Mouse (Mus musculus) CH12.LX (cell line): ENCODE measurements around the gene Kcnmb3. TPM values are rescaled to one million over a fixed set of nuclear protein-coding genes. Genes with fewer than 3 reads are reported as not detected.
A peak's percentile ranks its signal among the peaks of the same experiment; 100 is the strongest.

Experiments
- DNase-seq: peaks from one replicate; pipeline ENCODE4 v3.0.0-alpha.2; 2013; ENCODE audit errors: extremely low read depth
- H3K27ac ChIP-seq: 2 replicates; pipeline ENCODE4 v1.5.1; 2012; ENCODE audit warnings: low read depth, mild to moderate bottlenecking, control low read depth, moderate library complexity; ENCODE audit not compliant: insufficient read depth
- H3K27me3 ChIP-seq: replicated peaks from 2 replicates; pipeline ENCODE3; 2012; ENCODE audit warnings: inconsistent platforms
- H3K36me3 ChIP-seq, 2 experiments: replicated peaks in 1 of 2; 2 replicates each; pipeline versions ENCODE3 to v1.6.1; 2012; ENCODE audit warnings: inconsistent platforms in 1 of 2, low read length in 1 of 2, mild to moderate bottlenecking in 1 of 2, mixed read lengths in 1 of 2, moderate library complexity in 1 of 2; ENCODE audit not compliant: control insufficient read depth in 1 of 2, insufficient read depth in 1 of 2
- H3K4me1 ChIP-seq, 2 experiments: 2 replicates each; pipeline ENCODE4 v1.6.1; 2012; ENCODE audit warnings: inconsistent platforms in 1 of 2, moderate library complexity in 1 of 2; ENCODE audit not compliant: insufficient read depth in 2 of 2, control insufficient read depth in 1 of 2
- H3K4me2 ChIP-seq: 2 replicates; pipeline ENCODE4 v1.6.1; 2012; ENCODE audit warnings: low read depth, mild to moderate bottlenecking, control low read depth; ENCODE audit not compliant: poor library complexity, insufficient read depth, severe bottlenecking
- H3K4me3 ChIP-seq, 3 experiments: fragments of 150-350 bp in 1 of 3; sonication (generic) in 1 of 3; replicated peaks in 1 of 3; 2 replicates each; pipeline versions ENCODE3 to v1.5.1; 2011 to 2012; ENCODE audit warnings: low read depth in 2 of 3, low read length in 2 of 3, mild to moderate bottlenecking in 2 of 3, moderate library complexity in 2 of 3, control low read depth in 1 of 3, improper control_type of control experiment in 1 of 3, inconsistent platforms in 1 of 3, mixed read lengths in 1 of 3; ENCODE audit not compliant: poor library complexity in 1 of 3
- H3K79me2 ChIP-seq: replicated peaks from 2 replicates; pipeline ENCODE4 v1.6.1; 2012; ENCODE audit warnings: mild to moderate bottlenecking, moderate library complexity; ENCODE audit not compliant: control insufficient read depth, poor library complexity, insufficient read depth, severe bottlenecking; ENCODE audit errors: extremely low read depth
- H3K9ac ChIP-seq: 2 replicates; pipeline ENCODE4 v1.6.1; 2012; ENCODE audit warnings: low read depth, mild to moderate bottlenecking, control low read depth, moderate library complexity; ENCODE audit not compliant: insufficient read depth
- H3K9me3 ChIP-seq: replicated peaks from 2 replicates; pipeline ENCODE3; 2012; ENCODE audit warnings: low read length, inconsistent platforms, mixed read lengths
- BHLHE40 ChIP-seq: IDR thresholded peaks from 2 replicates; pipeline ENCODE4 v1.6.1; 2011; ENCODE audit warnings: mild to moderate bottlenecking, low read depth, low read length, improper control_type of control experiment
- CHD1 ChIP-seq: IDR thresholded peaks from 2 replicates; pipeline ENCODE4 v1.6.1; 2012; ENCODE audit warnings: low read depth, low read length, improper control_type of control experiment, inconsistent platforms
- CHD2 ChIP-seq: IDR thresholded peaks from 2 replicates; pipeline ENCODE4 v1.6.1; 2011; ENCODE audit warnings: low read length, improper control_type of control experiment
- CTCF ChIP-seq, 2 experiments: IDR thresholded peaks in 1 of 2; conservative IDR thresholded peaks in 1 of 2; 2 replicates each; pipeline ENCODE4 v1.5.1; 2011 to 2012; ENCODE audit warnings: low read depth in 2 of 2, low read length in 2 of 2, improper control_type of control experiment in 1 of 2, inconsistent platforms in 1 of 2, mild to moderate bottlenecking in 1 of 2, moderate library complexity in 1 of 2
- E2F4 ChIP-seq: IDR thresholded peaks from 2 replicates; pipeline ENCODE4 v1.6.1; 2011; ENCODE audit warnings: low read depth, low read length, improper control_type of control experiment; ENCODE audit not compliant: insufficient replicate concordance
- ELF1 ChIP-seq: IDR thresholded peaks from 2 replicates; pipeline ENCODE4 v1.6.1; 2014; ENCODE audit warnings: low read depth, mild to moderate bottlenecking, inconsistent platforms, low read length, improper control_type of control experiment
- EP300 ChIP-seq: IDR thresholded peaks from 2 replicates; pipeline ENCODE4 v1.6.1; 2011; ENCODE audit warnings: low read length, improper control_type of control experiment
- ETS1 ChIP-seq: conservative IDR thresholded peaks from 2 replicates; pipeline ENCODE4 v1.6.1; 2012; ENCODE audit warnings: low read depth, mild to moderate bottlenecking, inconsistent platforms, low read length, improper control_type of control experiment, moderate library complexity
- GABPA ChIP-seq: IDR thresholded peaks from 2 replicates; pipeline ENCODE4 v1.6.1; 2012; ENCODE audit warnings: low read depth, low read length, improper control_type of control experiment, inconsistent platforms; ENCODE audit not compliant: insufficient replicate concordance
- HCFC1 ChIP-seq: IDR thresholded peaks from 2 replicates; pipeline ENCODE4 v1.6.1; 2012; ENCODE audit warnings: low read depth, mild to moderate bottlenecking, inconsistent platforms, low read length, improper control_type of control experiment
- IRF4 ChIP-seq: IDR thresholded peaks from 2 replicates; pipeline ENCODE4 v1.6.1; 2014; ENCODE audit warnings: low read depth, mild to moderate bottlenecking, inconsistent platforms, low read length, improper control_type of control experiment
- JUN ChIP-seq: IDR thresholded peaks from 2 replicates; pipeline ENCODE4 v1.6.1; 2011; ENCODE audit warnings: low read depth, mild to moderate bottlenecking, low read length, improper control_type of control experiment, moderate library complexity; ENCODE audit not compliant: insufficient read depth
- JUND ChIP-seq: conservative IDR thresholded peaks from 2 replicates; pipeline ENCODE4 v1.6.1; 2011; ENCODE audit warnings: low read depth, low read length, improper control_type of control experiment
- KAT2A ChIP-seq: IDR thresholded peaks from 2 replicates; pipeline ENCODE4 v1.6.1; 2012; ENCODE audit warnings: low read length, improper control_type of control experiment, inconsistent platforms; ENCODE audit not compliant: insufficient replicate concordance
- MAX ChIP-seq: IDR thresholded peaks from 2 replicates; pipeline ENCODE4 v1.6.1; 2011; ENCODE audit warnings: low read length, improper control_type of control experiment
- MEF2A ChIP-seq: IDR thresholded peaks from 2 replicates; pipeline ENCODE4 v1.6.1; 2014; ENCODE audit warnings: low read depth, mild to moderate bottlenecking, inconsistent platforms, low read length, improper control_type of control experiment, borderline replicate concordance
- MXI1 ChIP-seq: IDR thresholded peaks from 2 replicates; pipeline ENCODE4 v1.6.1; 2011; ENCODE audit warnings: mild to moderate bottlenecking, low read depth, low read length, improper control_type of control experiment
- MYC ChIP-seq: IDR thresholded peaks from 2 replicates; pipeline ENCODE4 v1.6.1; 2011; ENCODE audit warnings: low read depth, mild to moderate bottlenecking, improper control_type of control experiment, low read length
- RAD21 ChIP-seq: IDR thresholded peaks from 2 replicates; pipeline ENCODE4 v1.6.1; 2011; ENCODE audit warnings: low read depth, mild to moderate bottlenecking, low read length, improper control_type of control experiment, moderate library complexity
- RCOR1 ChIP-seq: conservative IDR thresholded peaks from 2 replicates; pipeline ENCODE4 v1.6.1; 2012; ENCODE audit warnings: low read depth, mild to moderate bottlenecking, inconsistent platforms, low read length, improper control_type of control experiment
- SIN3A ChIP-seq: IDR thresholded peaks from 2 replicates; pipeline ENCODE4 v1.6.1; 2012; ENCODE audit warnings: low read length, improper control_type of control experiment, inconsistent platforms
- SMC3 ChIP-seq: IDR thresholded peaks from 2 replicates; pipeline ENCODE4 v1.6.1; 2011; ENCODE audit warnings: low read depth, low read length, improper control_type of control experiment
- TBP ChIP-seq: conservative IDR thresholded peaks from 2 replicates; pipeline ENCODE4 v1.6.1; 2011; ENCODE audit warnings: low read depth, low read length, improper control_type of control experiment
- TCF12 ChIP-seq: IDR thresholded peaks from 2 replicates; pipeline ENCODE4 v1.6.1; 2014; ENCODE audit warnings: low read depth, mild to moderate bottlenecking, inconsistent platforms, low read length, improper control_type of control experiment
- UBTF ChIP-seq: IDR thresholded peaks from 2 replicates; pipeline ENCODE4 v1.6.1; 2012; ENCODE audit warnings: low read depth, mild to moderate bottlenecking, inconsistent platforms, low read length, improper control_type of control experiment, moderate library complexity
- USF1 ChIP-seq: IDR thresholded peaks from 2 replicates; pipeline ENCODE4 v1.6.1; 2014; ENCODE audit warnings: low read depth, mild to moderate bottlenecking, inconsistent platforms, low read length, improper control_type of control experiment
- USF2 ChIP-seq: conservative IDR thresholded peaks from 2 replicates; pipeline ENCODE4 v1.6.1; 2011; ENCODE audit warnings: low read depth, low read length, improper control_type of control experiment
- ZC3H11A ChIP-seq: IDR thresholded peaks from 2 replicates; pipeline ENCODE4 v1.6.1; 2012; ENCODE audit warnings: low read depth, mild to moderate bottlenecking, inconsistent platforms, low read length, improper control_type of control experiment
- ZKSCAN1 ChIP-seq: IDR thresholded peaks from 2 replicates; pipeline ENCODE4 v1.6.1; 2012; ENCODE audit warnings: low read depth, inconsistent platforms, low read length, improper control_type of control experiment, borderline replicate concordance
- ZMIZ1 ChIP-seq: IDR thresholded peaks from 2 replicates; pipeline ENCODE4 v1.6.1; 2012; ENCODE audit warnings: low read depth, mild to moderate bottlenecking, inconsistent platforms, low read length, improper control_type of control experiment
- dilution Hi-C: fragments of 300-500 bp; cut with MboI; formaldehyde crosslinking; loops from 2 replicates; pipeline ENCODE4 v1.14.3; 2020; ENCODE audit warnings: low sequenced_read_pairs; ENCODE audit not compliant: extremely low pct_unique_long_range_greater_than_20kb, extremely low pct_ligation_motif_present
- in situ Hi-C: fragments of 300-500 bp; cut with MboI; formaldehyde crosslinking; loops from 3 replicates; pipeline ENCODE4 v1.14.3; 2019; ENCODE audit warnings: low sequenced_read_pairs, low pct_ligation_motif_present, low pct_unique_long_range_greater_than_20kb, mixed read lengths
- polyA plus RNA-seq: library from polyadenylated mRNA; unstranded; fragments of >175 nt; gene quantifications from 2 replicates; pipeline ENCODE4 v1.2.1, GENCODE M21; 2012; ENCODE audit warnings: low read depth; ENCODE audit not compliant: insufficient read length
- total RNA-seq, 2 experiments: library from RNA; depleted of rRNA; stranded (reverse); fragments of 300-350 nt in 1 of 2; fragments of >200 nt in 1 of 2; gene quantifications; 2 replicates each; pipeline ENCODE4 v1.2.3; 2012 to 2014

Gene Kcnmb3
- total and polyA plus RNA-seq, 3 experiments, result 1.0 to 4.7 (median 2.4) TPM

DNA sequence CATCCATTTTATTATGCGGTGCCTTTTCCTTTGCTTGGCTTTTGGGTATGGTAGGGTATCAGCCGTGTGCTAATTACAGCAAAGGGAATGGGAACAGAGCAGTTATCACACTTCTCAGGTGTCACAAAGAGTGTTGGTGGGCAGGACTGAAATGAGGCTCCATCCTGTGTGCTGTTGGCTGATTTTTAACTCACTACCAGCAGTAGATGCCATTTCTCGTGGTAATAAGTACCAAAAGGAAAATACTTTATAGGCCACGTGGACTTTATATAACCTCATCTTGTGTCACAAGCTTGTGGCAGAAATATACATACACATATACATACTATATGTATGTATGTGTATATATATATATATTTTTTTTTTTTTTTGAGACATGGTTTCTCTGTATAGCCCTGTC is 24.7 kb downstream of the Kcnmb3 start:
- Histone ChIP-seq H3K27ac (no peak overlapping the region), H3K79me2 (no peaks in the 10 kb centered on the region), H3K9me3 (no peaks in the 10 kb centered on the region), H3K36me3 (peaks cover 14 to 34% of the 10 kb centered on the region in 2 experiments), H3K4me3 (no peak overlapping the region), H3K4me2 (no peak overlapping the region), H3K4me1 (peaks cover 8 to 18% of the 10 kb centered on the region in 2 experiments), H3K27me3 (no peaks in the 10 kb centered on the region), H3K9ac (no peak overlapping the region)
- DNase-seq, result no peak
- dilution Hi-C loops (no loop called here), in situ Hi-C loops (no loop called here)
- TF ChIP-seq RAD21 (no peak), ZC3H11A (no peak), GABPA (no peak), CHD2 (no peak), TCF12 (no peak), ZMIZ1 (no peak), SMC3 (no peak), JUND (no peak), ETS1 (no peak), USF1 (no peak), TBP (no peak), JUN (no peak), MEF2A (no peak), BHLHE40 (no peak), MXI1 (no peak), USF2 (no peak), ZKSCAN1 (no peak), SIN3A (no peak), EP300 (no peak), MAX (no peak)

DNA sequence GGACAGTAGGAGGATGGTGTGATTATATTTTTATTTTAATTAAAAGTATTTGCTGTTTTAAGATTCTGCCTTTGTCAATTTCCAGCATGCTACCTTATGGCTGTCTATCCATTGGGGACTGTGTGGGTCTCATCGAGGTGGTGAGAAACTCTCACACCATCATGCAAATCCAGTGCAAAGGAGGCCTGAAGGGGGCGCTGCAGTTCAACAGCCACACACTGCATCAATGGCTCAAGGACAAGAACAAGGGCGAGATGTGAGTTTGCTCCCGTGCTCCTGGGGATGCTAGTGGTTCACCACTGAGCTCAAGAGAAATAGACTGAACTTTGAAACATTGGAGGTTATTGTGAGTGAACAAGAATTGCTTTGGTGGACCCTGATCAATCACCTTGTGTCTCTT is 32.3 kb downstream of the Kcnmb3 start:
- H3K4me1 ChIP-seq, result peaks cover 2 to 34% of the 10 kb centered on the region in 2 experiments; a peak in 2 of 4 replicates
- in situ Hi-C loops (loop anchor here (5.0 kb wide), 1 partner anchor 43 kb away; no protein-coding TSS in a partner anchor), dilution Hi-C loops (no loop called here)
- H3K79me2 ChIP-seq, result no peaks in the 10 kb centered on the region
- H3K9ac ChIP-seq, result no peak overlapping the region
- no peaks in the 10 kb centered on the region for H3K9me3 ChIP-seq
- peak; percentile 84 for DNase-seq
- H3K27ac ChIP-seq, result no peak overlapping the region
- TF ChIP-seq JUND (no peak), IRF4 (no peak), UBTF (no peak), USF1 (no peak), SMC3 (peak; percentile 93), MYC (no peak), ELF1 (no peak), JUN (no peak), CHD1 (no peak), ZC3H11A (peak; percentile 16; the same call in 1 of the 2 replicates), E2F4 (no peak), KAT2A (no peak), RAD21 (peak; percentile 80), CTCF (conservative IDR thresholded peaks at IDR 0.05 in 1 of 2, IDR thresholded peaks at IDR 0.05 in 1 of 2; ENCODE audit: low read depth in 2 of 2, low read length in 2 of 2) (peak; percentile 23 to 89; a peak in 2 of 4 replicates), RCOR1 (no peak), HCFC1 (no peak), TBP (no peak)
- peaks cover 50 to 81% of the 10 kb centered on the region in 2 experiments for H3K36me3 ChIP-seq
- no peak overlapping the region for H3K4me3 ChIP-seq
- H3K4me2 ChIP-seq, result no peak overlapping the region
- H3K27me3 ChIP-seq, result no peaks in the 10 kb centered on the region
